21 mouse cellular contexts compared by ENCODE assay signal in genomic region chr9:44114453-44114852, GRCm38 (mm10). TPM values are rescaled to one million over a fixed set of nuclear protein-coding genes. Genes with fewer than 3 reads are reported as not detected.
DNase-seq lines count a peak whose midpoint lies in the region; ATAC-seq and TF ChIP-seq lines count a peak whose summit lies in the region.
"Had no signal": no experiment of that assay in that cellular context is flagged by ENCODE, and none has a peak within 500 bp of the region (broad histone marks: within the 10 kb centered on the region; RNA-seq: fewer than 3 reads in every experiment).

No protein-coding gene starts in this region.

- H3K4me1 ChIP-seq in hindbrain, embryonic 10.5 days (replicated peaks), result peaks cover 24% of the 10 kb centered on the region
- peaks cover 10% of the 10 kb centered on the region for H3K4me1 ChIP-seq in hindbrain, embryonic 16.5 days (ENCODE audit: control insufficient read depth, insufficient read depth, low read depth, low read length)
- H3K4me1 ChIP-seq in lung, embryonic 14.5 days (ENCODE audit: insufficient read depth), result peaks cover 7% of the 10 kb centered on the region
- H3K4me1 ChIP-seq in E14TG2a.4 (replicated peaks; ENCODE audit: low read depth, low read length), result peaks cover 32% of the 10 kb centered on the region
- H3K4me1 ChIP-seq in liver, embryonic 16.5 days (ENCODE audit: control insufficient read depth, low read depth, low read length), result peaks cover 19% of the 10 kb centered on the region

- WGBS in hindbrain, embryonic 10.5 days, result 89% methylated on average over 2 of the region's 2 CpGs
- WGBS in hindbrain, embryonic 16.5 days, result 100% methylated on average over 2 of the region's 2 CpGs
- 58% methylated on average over 2 of the region's 2 CpGs for WGBS in lung, embryonic 14.5 days
- WGBS in liver, embryonic 16.5 days (ENCODE audit: insufficient replicate concordance), result 51% methylated on average over 2 of the region's 2 CpGs

- H3K27me3 ChIP-seq in hindbrain, embryonic 10.5 days (ENCODE audit: insufficient read depth, poor library complexity, severe bottlenecking), result no peaks in the 10 kb centered on the region
- no peaks in the 10 kb centered on the region for H3K27me3 ChIP-seq in hindbrain, embryonic 16.5 days (replicated peaks; ENCODE audit: control insufficient read depth, insufficient read depth, low read length)
- no peaks in the 10 kb centered on the region for H3K27me3 ChIP-seq in lung, embryonic 14.5 days (ENCODE audit: insufficient read depth, low read length)
- H3K27me3 ChIP-seq in E14TG2a.4 (ENCODE audit: insufficient read depth, low read length), result no peaks in the 10 kb centered on the region
- no peaks in the 10 kb centered on the region for H3K27me3 ChIP-seq in liver, embryonic 16.5 days (ENCODE audit: control insufficient read depth, insufficient read depth, low read depth, low read length)
- H3K27me3 ChIP-seq: heart, embryonic 15.5 days; midbrain, embryonic 13.5 days; neural tube, embryonic 12.5 days had no signal

- H3K4me3 ChIP-seq in hindbrain, embryonic 10.5 days, result no peak overlapping the region
- H3K4me3 ChIP-seq in hindbrain, embryonic 16.5 days (ENCODE audit: low read length), result no peak overlapping the region
- H3K4me3 ChIP-seq in lung, embryonic 14.5 days (ENCODE audit: low read depth, low read length), result no peak overlapping the region
- peak overlapping the region; percentile 87; the same call in 1 of the 2 replicates for H3K4me3 ChIP-seq in E14TG2a.4 (replicated peaks; ENCODE audit: low read length)
- no peak overlapping the region for H3K4me3 ChIP-seq in liver, embryonic 16.5 days (ENCODE audit: low read depth, low read length)
- H3K4me3 ChIP-seq: neural tube, embryonic 12.5 days had no signal

- H3K4me2 ChIP-seq in hindbrain, embryonic 16.5 days (ENCODE audit: low read length), result no peak overlapping the region
- peak overlapping the region; percentile 53; the same call in 1 of the 2 replicates for H3K4me2 ChIP-seq in lung, embryonic 14.5 days
- peak overlapping the region; percentile 62 for H3K4me2 ChIP-seq in liver, embryonic 16.5 days (ENCODE audit: low read depth, low read length)

- no peak overlapping the region for H3K9ac ChIP-seq in hindbrain, embryonic 16.5 days (ENCODE audit: low read depth, low read length)
- H3K9ac ChIP-seq in lung, embryonic 14.5 days, result no peak overlapping the region
- H3K9ac ChIP-seq in liver, embryonic 16.5 days (ENCODE audit: low read depth, low read length), result no peak overlapping the region
- H3K9ac ChIP-seq: heart, embryonic 15.5 days; midbrain, embryonic 13.5 days; neural tube, embryonic 12.5 days had no signal

- H3K9me3 ChIP-seq in hindbrain, embryonic 10.5 days, result no peaks in the 10 kb centered on the region
- H3K9me3 ChIP-seq in hindbrain, embryonic 16.5 days (ENCODE audit: control insufficient read depth, low read length), result no peaks in the 10 kb centered on the region
- no peaks in the 10 kb centered on the region for H3K9me3 ChIP-seq in lung, embryonic 14.5 days (ENCODE audit: low read depth, low read length)
- no peaks in the 10 kb centered on the region for H3K9me3 ChIP-seq in E14TG2a.4 (ENCODE audit: low read length)
- no peaks in the 10 kb centered on the region for H3K9me3 ChIP-seq in liver, embryonic 16.5 days (replicated peaks; ENCODE audit: control insufficient read depth, low read length)
- H3K9me3 ChIP-seq: G1E; heart, embryonic 15.5 days; limb, embryonic 10.5 days; midbrain, embryonic 13.5 days; neural tube, embryonic 12.5 days had no signal

- no peak for DNase-seq in hindbrain, embryonic 10.5 days (ENCODE audit: low spot score)
- DNase-seq in lung, embryonic 14.5 days, result no peak
- DNase-seq in lung, postnatal 4 days, result no peak
- DNase-seq in B cell, adult 2 months, result no peak
- DNase-seq: adrenal gland, postnatal 14 days; cerebellum, postnatal 36 days; gastrocnemius, postnatal 14 days; kidney, adult 18-20 months; layer of hippocampus, adult 9-11 months; lung, adult 2 months; thymus, postnatal 4 days had no signal

- peaks cover 19% of the 10 kb centered on the region for H3K36me3 ChIP-seq in hindbrain, embryonic 10.5 days
- H3K36me3 ChIP-seq in hindbrain, embryonic 16.5 days (ENCODE audit: control insufficient read depth, insufficient read depth, low read length), result no peaks in the 10 kb centered on the region
- peaks cover 10% of the 10 kb centered on the region; the same call in 1 of the 2 replicates for H3K36me3 ChIP-seq in lung, embryonic 14.5 days (ENCODE audit: insufficient read depth)
- peaks cover 12% of the 10 kb centered on the region for H3K36me3 ChIP-seq in E14TG2a.4 (ENCODE audit: insufficient read depth, low read length)
- H3K36me3 ChIP-seq in liver, embryonic 16.5 days (ENCODE audit: control insufficient read depth, insufficient read depth), result 0 out of 2 replicates have a peak, but pooled peaks cover 2% of the 10 kb centered on the region
- H3K36me3 ChIP-seq: heart, embryonic 15.5 days; midbrain, embryonic 13.5 days had no signal

- ATAC-seq in hindbrain, embryonic 16.5 days, result no peak
- ATAC-seq in lung, embryonic 14.5 days (ENCODE audit: insufficient read depth), result no peak
- no peak for ATAC-seq in liver, embryonic 16.5 days (ENCODE audit: low read depth)

- H3K27ac ChIP-seq in hindbrain, embryonic 10.5 days, result peak overlapping the region; percentile 82; the same call in 1 of the 2 replicates
- no peak overlapping the region for H3K27ac ChIP-seq in hindbrain, embryonic 16.5 days (ENCODE audit: low read depth, low read length)
- H3K27ac ChIP-seq in lung, embryonic 14.5 days (ENCODE audit: low read depth), result no peak overlapping the region
- 0 out of 2 replicates have a peak overlapping the region, but pooled peaks have one; percentile 29 for H3K27ac ChIP-seq in liver, embryonic 16.5 days (ENCODE audit: low read length)
- H3K27ac ChIP-seq: heart, embryonic 15.5 days; left cerebral cortex, adult 2 months; midbrain, embryonic 13.5 days; neural tube, embryonic 12.5 days had no signal

- TF ChIP-seq CTCF in lung, embryonic 14.5 days (IDR thresholded peaks at IDR 0.05; ENCODE audit: low read depth), result no peak
- TF ChIP-seq CTCF in E14TG2a.4 (conservative IDR thresholded peaks at IDR 0.05; ENCODE audit: low read length), result no peak

RNA-seq across cellular contexts. Expression of gene Rnf26, which starts 1.1 kb away (rescaled TPM):
- 75.6 and 76.9 TPM in 2 replicates for polyA plus RNA-seq in hindbrain, embryonic 10.5 days (2016; fragmentation: Nextera tagmentation; extraction: Ambion mirVana)
- polyA plus RNA-seq in hindbrain, embryonic 16.5 days (2015; fragmentation: Nextera tagmentation; extraction: Ambion mirVana), result 33.0 and 37.8 TPM in 2 replicates
- polyA plus RNA-seq in lung, embryonic 14.5 days (2014; fragmentation: Nextera tagmentation; extraction: Ambion mirVana), result 85.6 and 89.2 TPM in 2 replicates
- 27.1 and 32.3 TPM in 2 replicates for polyA plus RNA-seq in liver, embryonic 16.5 days (2015; fragmentation: Nextera tagmentation; extraction: Ambion mirVana)

RNA-seq across cellular contexts. Expression of gene Gm49380, which starts 1.2 kb away (rescaled TPM):
- 0.22 and 0.75 TPM in 2 replicates for polyA plus RNA-seq in hindbrain, embryonic 10.5 days (2016; fragmentation: Nextera tagmentation; extraction: Ambion mirVana)
- polyA plus RNA-seq in hindbrain, embryonic 16.5 days (2015; fragmentation: Nextera tagmentation; extraction: Ambion mirVana), result 0.14 and 0.24 TPM in 2 replicates
- 0.08 and 0.32 TPM in 2 replicates for polyA plus RNA-seq in lung, embryonic 14.5 days (2014; fragmentation: Nextera tagmentation; extraction: Ambion mirVana)
- polyA plus RNA-seq in liver, embryonic 16.5 days (2015; fragmentation: Nextera tagmentation; extraction: Ambion mirVana), result 0.07 TPM in 1 of 2 replicates, not detected in the other
- polyA plus RNA-seq: G1E; lung, adult 2 months had no signal

RNA-seq across cellular contexts. Expression of gene C1qtnf5, which starts 7.4 kb away (rescaled TPM):
- 0.31 and 1.1 TPM in 2 replicates for polyA plus RNA-seq in hindbrain, embryonic 10.5 days (2016; fragmentation: Nextera tagmentation; extraction: Ambion mirVana)
- 8.5 and 9.5 TPM in 2 replicates for polyA plus RNA-seq in hindbrain, embryonic 16.5 days (2015; fragmentation: Nextera tagmentation; extraction: Ambion mirVana)
- polyA plus RNA-seq in lung, embryonic 14.5 days (2014; fragmentation: Nextera tagmentation; extraction: Ambion mirVana), result 4.7 and 5.0 TPM in 2 replicates
- 0.29 and 0.52 TPM in 2 replicates for polyA plus RNA-seq in liver, embryonic 16.5 days (2015; fragmentation: Nextera tagmentation; extraction: Ambion mirVana)
- polyA plus RNA-seq: limb, embryonic 10.5 days had no signal

RNA-seq across cellular contexts. Expression of gene Mfrp, which starts 12.9 kb away (rescaled TPM):
- 0.14 and 0.30 TPM in 2 replicates for polyA plus RNA-seq in hindbrain, embryonic 10.5 days (2016; fragmentation: Nextera tagmentation; extraction: Ambion mirVana)
- 0.20 and 0.31 TPM in 2 replicates for polyA plus RNA-seq in hindbrain, embryonic 16.5 days (2015; fragmentation: Nextera tagmentation; extraction: Ambion mirVana)
- polyA plus RNA-seq in lung, embryonic 14.5 days (2014; fragmentation: Nextera tagmentation; extraction: Ambion mirVana), result 0.07 and 0.11 TPM in 2 replicates
- 0.04 TPM in 1 of 2 replicates, not detected in the other for polyA plus RNA-seq in liver, embryonic 16.5 days (2015; fragmentation: Nextera tagmentation; extraction: Ambion mirVana)
- polyA plus RNA-seq: forebrain, embryonic 14.5 days; G1E; heart, embryonic 15.5 days had no signal

RNA-seq across cellular contexts. Expression of gene Mcam, which starts 19.8 kb away (rescaled TPM):
- 10.8 and 11.2 TPM in 2 replicates for polyA plus RNA-seq in hindbrain, embryonic 10.5 days (2016; fragmentation: Nextera tagmentation; extraction: Ambion mirVana)
- 12.3 and 15.3 TPM in 2 replicates for polyA plus RNA-seq in hindbrain, embryonic 16.5 days (2015; fragmentation: Nextera tagmentation; extraction: Ambion mirVana)
- 84.9 and 87.7 TPM in 2 replicates for polyA plus RNA-seq in lung, embryonic 14.5 days (2014; fragmentation: Nextera tagmentation; extraction: Ambion mirVana)
- polyA plus RNA-seq in liver, embryonic 16.5 days (2015; fragmentation: Nextera tagmentation; extraction: Ambion mirVana), result 4.5 and 5.6 TPM in 2 replicates
- polyA plus RNA-seq: G1E had no signal

Comparison
In these comparisons a context has a peak if more than half of its experiments do, and no peak if none do; other contexts are left out.
1. H3K27ac ChIP-seq: peak in hindbrain, embryonic 10.5 days (single experiment) and liver, embryonic 16.5 days (single experiment); none in hindbrain, embryonic 16.5 days (single experiment) and lung, embryonic 14.5 days (single experiment).